Mouse (Mus musculus): ENCODE data around the gene Prss43.

DNA sequence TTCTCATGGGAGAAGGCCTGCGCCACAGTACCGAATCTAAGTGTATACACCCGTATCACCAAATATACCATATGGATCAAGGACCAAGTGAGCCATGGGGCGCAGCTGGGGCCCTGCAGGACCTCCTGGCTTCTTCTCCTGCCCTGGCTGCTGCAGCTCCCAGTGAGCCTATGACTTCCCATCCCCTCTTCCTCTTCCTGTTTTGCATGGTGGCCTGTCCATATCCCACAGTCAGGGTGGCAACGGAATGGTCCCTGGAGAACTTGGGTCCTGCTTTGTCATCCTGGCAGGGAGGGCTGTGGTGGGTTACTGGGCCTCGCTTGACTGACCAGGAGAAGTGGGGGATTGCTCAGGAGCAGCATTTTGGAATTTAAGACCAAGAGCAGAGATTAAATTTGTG is 14.4 kb downstream of the Prss43 start:
- TF ChIP-seq ZC3H11A (IDR thresholded peaks at IDR 0.05; ENCODE audit: low read depth, low read length) (no peak), SMC3 (IDR thresholded peaks at IDR 0.05; ENCODE audit: low read depth, low read length) (no peak), POLR2AphosphoS2 (IDR thresholded peaks at IDR 0.05; ENCODE audit: low read length) (no peak), TCF12 (IDR thresholded peaks at IDR 0.05; ENCODE audit: low read depth, low read length) (no peak), CTCF (IDR thresholded peaks at IDR 0.05 in 2 of 3, conservative IDR thresholded peaks at IDR 0.05 in 1 of 3; ENCODE audit: control insufficient read depth in 1 of 3, insufficient read depth in 1 of 3, low read depth in 2 of 3, low read length in 3 of 3, poor library complexity in 1 of 3, severe bottlenecking in 1 of 3) (no peak), MAZ (IDR thresholded peaks at IDR 0.05; ENCODE audit: low read depth, low read length) (no peak), USF1 (IDR thresholded peaks at IDR 0.05; ENCODE audit: low read depth, low read length) (no peak)
